Comparison of ENCODE assay signal across 9 mouse cellular contexts in the genomic region with DNA sequence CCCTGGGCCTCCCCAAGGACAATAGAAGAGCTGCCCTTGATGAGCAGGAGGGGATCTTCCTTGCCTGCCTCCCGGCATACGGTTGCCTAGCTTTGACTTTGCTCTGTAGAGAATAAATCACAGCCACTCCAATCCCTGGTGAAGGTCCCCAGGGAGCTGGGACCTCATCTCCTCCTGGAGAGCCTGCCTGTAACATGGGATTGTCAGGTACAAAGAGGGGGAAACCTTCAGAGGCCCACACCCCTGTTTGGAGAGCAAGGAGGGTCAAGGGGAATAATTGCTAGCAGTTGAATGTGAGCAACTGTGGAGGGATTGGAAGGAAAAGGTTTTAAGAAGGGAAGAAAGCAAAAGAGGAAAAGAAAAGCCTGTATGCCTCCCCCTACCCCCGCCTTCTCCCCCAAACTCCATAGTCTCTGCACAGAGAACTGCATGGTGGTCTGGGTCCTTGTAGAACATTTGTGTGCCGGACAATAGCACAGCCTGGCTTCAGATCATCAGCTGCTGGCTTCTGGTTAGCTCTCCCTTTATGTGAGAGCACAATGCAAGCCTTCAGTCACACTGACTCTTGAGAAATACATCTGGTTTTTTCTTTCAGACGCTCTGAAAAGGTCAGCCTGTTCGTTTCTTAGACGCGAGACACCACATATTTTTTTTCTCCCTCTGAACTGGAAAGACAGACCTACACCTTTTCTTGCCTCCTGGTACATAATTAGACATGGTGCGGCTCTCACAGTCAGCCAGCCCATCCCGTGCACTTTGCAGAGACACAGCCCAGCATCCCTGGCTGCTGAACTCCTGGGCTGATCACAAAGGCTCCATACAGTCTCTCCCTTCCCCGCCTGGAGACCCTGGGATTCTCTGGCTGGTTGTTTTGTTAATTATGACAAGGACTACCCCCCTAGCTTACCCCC.
DNase-seq lines count a peak whose midpoint lies in the region; ATAC-seq lines count a peak whose summit lies in the region.
"Had no signal": no experiment of that assay in that cellular context is flagged by ENCODE, and none has a peak within 500 bp of the region (broad histone marks: within the 10 kb centered on the region; RNA-seq: fewer than 3 reads in every experiment).

No protein-coding gene starts in this region.

- 10% methylated on average over 11 of the region's 11 CpGs for WGBS in hindbrain, embryonic 11.5 days
- WGBS in midbrain, embryonic 15.5 days = 7% methylated on average over 11 of the region's 11 CpGs

- no peaks in the 10 kb centered on the region for H3K27me3 ChIP-seq in hindbrain, embryonic 11.5 days (ENCODE audit: control insufficient read depth, insufficient read depth, low read length)
- H3K27me3 ChIP-seq in midbrain, embryonic 15.5 days (replicated peaks) = no peaks in the 10 kb centered on the region

- peak overlapping the region; percentile 31 for H3K4me2 ChIP-seq in hindbrain, embryonic 11.5 days (replicated peaks; ENCODE audit: low read depth, low read length)
- H3K4me2 ChIP-seq in midbrain, embryonic 15.5 days = peak overlapping the region; percentile 28

- peak; percentile 95 for ATAC-seq in hindbrain, embryonic 11.5 days (ENCODE audit: low FRiP score)
- ATAC-seq in midbrain, embryonic 15.5 days (replicated peaks) = peak; percentile 92

- H3K9ac ChIP-seq in hindbrain, embryonic 11.5 days (ENCODE audit: low read depth, low read length) = peak overlapping the region; percentile 12
- H3K9ac ChIP-seq in midbrain, embryonic 15.5 days = 0 out of 2 replicates have a peak overlapping the region, but pooled peaks have one; percentile 1

- peak; percentile 20 to 64 for DNase-seq in adrenal gland, adult (ENCODE audit: inconsistent age in 2 of 2, low spot score in 1 of 2)
- DNase-seq in adrenal gland, postnatal 25 days = no peak
- DNase-seq in embryo, embryonic 9.5 days (ENCODE audit: extremely low spot score) = peak; percentile 62
- peak; percentile 77 for DNase-seq in hindbrain, embryonic 11.5 days (ENCODE audit: low spot score)
- no peak for DNase-seq in lung, postnatal 4 days
- no peak for DNase-seq in heart, adult 9 months (ENCODE audit: low spot score in 2 of 2)
- DNase-seq in thymus, postnatal 10 days (ENCODE audit: low spot score in 2 of 2) = no peak

- H3K4me1 ChIP-seq in hindbrain, embryonic 11.5 days (replicated peaks; ENCODE audit: control insufficient read depth, insufficient read depth, low read length) = peaks cover 5% of the 10 kb centered on the region; the same call in 1 of the 2 replicates
- peaks cover 21% of the 10 kb centered on the region for H3K4me1 ChIP-seq in midbrain, embryonic 15.5 days

- no peaks in the 10 kb centered on the region for H3K9me3 ChIP-seq in hindbrain, embryonic 11.5 days (ENCODE audit: control insufficient read depth, low read length)
- H3K9me3 ChIP-seq in midbrain, embryonic 15.5 days = no peaks in the 10 kb centered on the region
- H3K9me3 ChIP-seq: megakaryocyte, embryonic 14.5 days had no signal

- no peaks in the 10 kb centered on the region for H3K36me3 ChIP-seq in hindbrain, embryonic 11.5 days (ENCODE audit: control insufficient read depth, insufficient read depth, low read length)
- H3K36me3 ChIP-seq in midbrain, embryonic 15.5 days (replicated peaks) = no peaks in the 10 kb centered on the region

- no peak overlapping the region for H3K4me3 ChIP-seq in hindbrain, embryonic 11.5 days (ENCODE audit: low read depth, low read length)
- no peak overlapping the region for H3K4me3 ChIP-seq in midbrain, embryonic 15.5 days
- H3K4me3 ChIP-seq: megakaryocyte, embryonic 14.5 days had no signal

- peak overlapping the region; percentile 98 for H3K27ac ChIP-seq in hindbrain, embryonic 11.5 days (ENCODE audit: low read depth, low read length)
- H3K27ac ChIP-seq in midbrain, embryonic 15.5 days = peak overlapping the region; percentile 83

Comparison
In these comparisons a context has a peak if more than half of its experiments do, and no peak if none do; other contexts are left out.
1. DNase-seq: peak in adrenal gland, adult (2 of 2), embryo, embryonic 9.5 days (single experiment) and hindbrain, embryonic 11.5 days (single experiment); none in adrenal gland, postnatal 25 days (single experiment), lung, postnatal 4 days (0 of 2), heart, adult 9 months (0 of 2) and thymus, postnatal 10 days (0 of 2).